Mouse (Mus musculus) midbrain, embryonic 10.5 days (tissue): ENCODE data around the gene Dhrs4. TPM values are rescaled to one million over a fixed set of nuclear protein-coding genes. Genes with fewer than 3 reads are reported as not detected.

Experiments used
- DNase-seq: peaks from one replicate; pipeline ENCODE4 v3.0.0-alpha.2; 2017; ENCODE audit warnings: low spot score
- H3K27ac ChIP-seq: fragments of 300-500 bp; sonication (generic); replicated peaks from 2 replicates; pipeline ENCODE4 v1.5.1; 2016; ENCODE audit warnings: mild to moderate bottlenecking
- H3K27me3 ChIP-seq: fragments of 300-500 bp; sonication (generic); 2 replicates; pipeline ENCODE4 v1.6.1; 2016; ENCODE audit warnings: low read depth, mild to moderate bottlenecking; ENCODE audit not compliant: poor library complexity, severe bottlenecking
- H3K36me3 ChIP-seq: fragments of 300-500 bp; sonication (generic); 2 replicates; pipeline ENCODE4 v1.6.1; 2016; ENCODE audit warnings: mild to moderate bottlenecking, moderate library complexity
- H3K4me1 ChIP-seq: fragments of 300-500 bp; sonication (generic); 2 replicates; pipeline ENCODE4 v1.6.1; 2016
- H3K4me3 ChIP-seq: fragments of 300-500 bp; sonication (generic); 2 replicates; pipeline ENCODE4 v1.5.1; 2016; ENCODE audit warnings: mild to moderate bottlenecking, moderate library complexity
- H3K9me3 ChIP-seq: fragments of 300-500 bp; sonication (generic); replicated peaks from 2 replicates; pipeline ENCODE4 v1.6.1; 2016; ENCODE audit warnings: mild to moderate bottlenecking
- WGBS: fragments of 180-500 bp; shearing (Covaris S2); methylation state at CpG from one replicate; pipeline ENCODE4 v1.1.7; 2016; 5-methylcytosine and 5-hydroxymethylcytosine counted together
- polyA plus RNA-seq: library from polyadenylated mRNA; unstranded; fragments of >200 nt; fragmentation: Nextera tagmentation; extraction: Ambion mirVana; gene quantifications from 2 replicates; pipeline ENCODE4 v1.2.1, GENCODE M21; 2016

Gene Dhrs4
- polyA plus RNA-seq, 1 experiment from 2014 or later: 64.5 TPM

DNA sequence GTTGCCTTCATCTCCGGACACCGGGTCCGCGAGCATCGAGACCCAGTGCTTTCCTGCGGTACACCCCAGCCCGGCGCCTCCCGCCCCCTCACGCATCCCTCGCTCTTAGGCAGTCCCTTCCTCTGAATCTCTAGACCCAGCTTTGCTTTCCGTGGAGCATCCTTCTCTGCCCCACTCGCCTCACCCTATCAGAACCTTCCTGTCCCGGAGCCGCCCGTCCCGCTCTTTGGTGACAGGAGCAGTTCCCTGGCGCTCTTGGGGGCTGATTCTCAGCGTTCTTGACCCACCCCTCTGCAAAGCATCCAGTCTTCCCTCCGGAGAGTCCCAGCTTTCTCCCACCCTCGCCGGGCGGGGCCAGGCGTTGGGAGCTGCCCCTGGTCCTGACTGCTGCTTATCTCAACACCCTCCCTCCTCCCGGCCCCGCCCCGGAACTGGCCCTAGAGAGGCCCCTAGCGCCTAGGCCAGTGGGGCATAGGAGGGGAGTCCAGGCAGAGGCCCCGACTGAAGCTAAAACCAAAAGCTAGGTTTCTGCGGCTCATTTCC lies 12.8 kb downstream of the Dhrs4 start:
- WGBS: under 1% methylated on average over 30 of the region's 30 CpGs
- Histone ChIP-seq H3K9me3 (no peaks in the 10 kb centered on the region), H3K4me3 (peak overlapping the region; percentile 89), H3K36me3 (peaks cover 40% of the 10 kb centered on the region), H3K4me1 (peaks cover 24% of the 10 kb centered on the region), H3K27me3 (no peaks in the 10 kb centered on the region; the same call in 1 of the 2 replicates), H3K27ac (peak overlapping the region; percentile 92)
- DNase-seq: peak; percentile 83

DNA sequence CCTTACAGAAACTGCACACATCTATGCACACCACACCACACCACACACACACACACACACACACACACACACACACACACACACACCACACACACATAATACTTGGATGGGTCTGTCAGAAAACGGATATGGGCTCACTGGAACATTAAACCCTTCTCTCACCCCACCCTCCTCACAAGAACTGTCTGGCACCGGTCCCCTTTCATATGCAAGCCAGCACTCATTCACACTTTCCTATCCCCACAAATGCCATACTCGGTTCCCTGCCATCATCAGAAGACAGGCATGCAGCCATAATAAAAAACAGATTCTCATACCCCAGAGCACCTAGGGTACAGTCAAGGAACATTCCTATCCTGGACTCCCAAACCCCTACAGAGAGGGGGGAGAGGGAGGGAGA lies 13.5 kb downstream of the Dhrs4 start:
- peak overlapping the region; percentile 89 for H3K4me3 ChIP-seq
- no peak for DNase-seq
- H3K9me3 ChIP-seq: no peaks in the 10 kb centered on the region
- WGBS: 55% methylated on average over 3 of the region's 3 CpGs
- H3K4me1 ChIP-seq: peaks cover 24% of the 10 kb centered on the region
- H3K36me3 ChIP-seq: peaks cover 44% of the 10 kb centered on the region
- peak overlapping the region; percentile 92 for H3K27ac ChIP-seq
- H3K27me3 ChIP-seq: peaks cover 4% of the 10 kb centered on the region; the same call in 1 of the 2 replicates

DNA sequence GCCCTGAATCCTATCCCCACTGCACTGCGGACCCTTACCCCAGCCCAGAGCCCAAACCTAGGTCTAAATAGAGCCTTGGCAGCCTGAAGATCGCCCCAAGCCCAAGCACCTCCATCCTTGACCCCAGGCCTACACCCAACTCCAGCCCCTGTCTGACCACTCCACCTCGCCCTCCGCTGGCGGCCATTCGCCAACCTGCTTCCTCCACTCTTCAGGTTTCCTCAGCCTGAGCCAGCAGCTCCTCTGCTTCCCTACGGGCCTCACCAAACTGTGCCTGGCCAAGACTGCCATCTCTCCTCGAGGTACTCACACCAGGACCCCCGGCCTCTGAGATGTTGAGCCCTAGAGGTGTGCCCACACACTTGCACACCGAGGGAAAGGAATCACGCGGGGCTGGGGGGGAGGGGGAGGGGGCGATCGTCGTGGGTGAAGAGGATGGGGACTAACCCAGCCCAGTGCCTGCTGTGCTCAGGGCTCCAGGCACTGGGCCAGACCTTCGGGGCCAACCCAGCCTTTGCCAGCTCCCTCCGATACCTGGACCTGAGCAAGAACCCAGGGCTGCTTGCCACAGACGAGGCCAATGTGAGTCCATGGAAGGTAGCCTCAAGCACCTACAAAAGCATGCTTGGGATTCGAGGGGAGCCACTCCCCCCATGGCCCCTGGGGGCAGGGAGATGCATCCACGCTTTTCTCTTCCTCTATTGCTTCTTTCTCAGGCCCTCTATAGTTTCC lies 17.1 kb downstream of the Dhrs4 start:
- peaks cover 69% of the 10 kb centered on the region for H3K36me3 ChIP-seq
- 0 out of 2 replicates have a peak, but pooled peaks cover 4% of the 10 kb centered on the region for H3K27me3 ChIP-seq
- H3K27ac ChIP-seq: no peak overlapping the region
- no peaks in the 10 kb centered on the region for H3K9me3 ChIP-seq
- 77% methylated on average over 20 of the region's 20 CpGs for WGBS
- no peak for DNase-seq
- no peak overlapping the region for H3K4me3 ChIP-seq
- peaks cover 18% of the 10 kb centered on the region for H3K4me1 ChIP-seq

DNA sequence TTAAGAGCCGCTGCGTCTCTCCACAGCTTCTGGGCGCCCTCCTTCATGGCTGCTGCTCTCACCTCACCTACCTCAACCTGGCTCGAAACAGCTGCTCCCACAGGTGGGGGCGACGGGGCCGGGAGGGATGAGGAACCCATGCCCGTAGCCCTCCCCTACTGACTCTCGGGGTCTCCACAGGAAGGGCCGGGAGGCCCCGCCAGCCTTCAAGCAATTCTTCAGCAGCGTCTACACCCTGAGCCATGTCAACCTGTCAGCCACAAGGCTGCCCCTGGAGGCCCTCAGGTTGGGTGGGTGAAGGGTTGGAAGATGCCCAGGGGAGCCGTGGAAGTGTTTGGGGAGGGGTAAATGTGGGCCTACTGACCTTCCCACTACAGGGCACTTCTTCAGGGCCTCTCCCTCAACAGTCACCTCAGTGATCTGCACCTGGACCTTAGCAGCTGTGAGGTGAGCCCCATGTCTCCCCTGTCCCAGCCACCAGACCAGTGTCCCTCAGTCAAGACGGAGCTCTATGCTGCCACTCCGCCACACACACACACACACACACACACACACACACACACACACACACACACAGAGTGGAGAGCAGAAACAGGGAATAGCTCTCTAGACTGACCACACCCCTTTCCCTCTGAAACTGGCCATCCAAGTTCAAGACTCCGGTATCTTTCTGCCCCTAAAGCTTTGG lies 18.3 kb downstream of the Dhrs4 start:
- WGBS: 74% methylated on average over 16 of the region's 16 CpGs
- peaks cover 9% of the 10 kb centered on the region for H3K4me1 ChIP-seq
- H3K27ac ChIP-seq: no peak overlapping the region
- no peak for DNase-seq
- peaks cover 80% of the 10 kb centered on the region for H3K36me3 ChIP-seq
- 0 out of 2 replicates have a peak, but pooled peaks cover 4% of the 10 kb centered on the region for H3K27me3 ChIP-seq
- H3K4me3 ChIP-seq: no peak overlapping the region
- no peaks in the 10 kb centered on the region for H3K9me3 ChIP-seq

DNA sequence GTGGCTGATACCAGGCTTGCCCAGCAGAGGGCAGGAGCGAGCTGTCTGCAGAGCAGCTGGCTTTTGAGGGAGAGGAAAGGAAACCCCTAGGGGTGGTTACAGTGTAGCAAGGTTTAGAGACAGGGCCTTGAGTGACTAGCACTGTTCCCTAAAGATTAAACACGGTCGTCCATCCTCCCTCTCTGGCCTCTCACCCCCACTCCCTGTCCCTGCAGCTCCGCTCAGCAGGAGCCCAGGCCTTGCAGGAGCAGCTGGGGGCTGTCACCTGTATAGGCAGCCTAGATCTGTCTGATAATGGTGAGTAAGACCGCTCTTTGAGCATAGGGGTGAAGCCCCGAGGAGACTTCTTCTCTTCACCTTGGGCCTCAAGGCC lies 18.9 kb downstream of the Dhrs4 start:
- Histone ChIP-seq H3K27me3 (0 out of 2 replicates have a peak, but pooled peaks cover 4% of the 10 kb centered on the region), H3K4me1 (peaks cover 4% of the 10 kb centered on the region), H3K27ac (no peak overlapping the region), H3K36me3 (peaks cover 85% of the 10 kb centered on the region), H3K9me3 (no peaks in the 10 kb centered on the region), H3K4me3 (no peak overlapping the region)
- peak; percentile 85 for DNase-seq
- 35% methylated on average over 6 of the region's 6 CpGs for WGBS

DNA sequence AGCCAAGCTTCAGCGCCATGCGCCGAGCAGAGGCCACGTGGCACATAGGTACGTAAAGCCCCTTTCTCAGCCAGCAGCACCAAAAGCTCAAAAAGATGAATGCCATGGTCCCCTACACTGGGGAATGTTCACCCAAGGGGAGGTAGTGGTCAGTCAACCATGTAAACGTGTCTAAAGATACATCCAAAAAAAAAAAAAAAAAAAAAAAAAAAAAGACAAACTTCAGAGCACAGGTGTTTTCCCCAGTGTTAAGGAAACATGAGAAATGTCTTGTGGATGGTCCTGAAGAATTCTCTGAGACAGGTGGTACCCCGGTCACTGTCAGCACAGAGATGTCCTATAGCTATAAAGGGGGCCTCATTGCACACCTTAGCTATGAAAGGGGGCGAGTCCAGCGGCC lies 27.1 kb downstream of the Dhrs4 start:
- no peak overlapping the region for H3K27ac ChIP-seq
- peaks cover 31% of the 10 kb centered on the region for H3K36me3 ChIP-seq
- H3K4me3 ChIP-seq: no peak overlapping the region
- no peaks in the 10 kb centered on the region for H3K9me3 ChIP-seq
- no peaks in the 10 kb centered on the region for H3K27me3 ChIP-seq
- WGBS: 86% methylated on average over 9 of the region's 9 CpGs
- peaks cover 8% of the 10 kb centered on the region for H3K4me1 ChIP-seq
- DNase-seq: no peak

DNA sequence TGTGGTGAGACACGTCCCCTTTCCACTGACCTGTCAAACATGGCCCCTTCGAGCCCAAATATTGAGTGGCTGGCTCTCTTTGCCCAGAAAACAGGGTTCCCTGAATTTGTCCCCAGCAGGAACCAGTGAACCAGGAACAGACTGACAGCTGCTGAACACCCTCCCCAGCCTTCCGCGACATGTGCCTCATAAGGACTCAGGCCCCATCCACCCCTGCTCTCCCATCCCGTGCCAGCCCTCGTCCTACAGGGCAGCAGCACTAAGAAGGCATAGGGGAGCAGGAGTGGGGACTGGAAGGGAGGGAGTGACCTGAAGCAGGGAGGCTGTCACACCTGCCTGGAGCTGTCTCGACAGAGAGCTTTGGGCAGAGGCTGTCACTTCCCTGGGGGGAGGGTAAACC lies 29.2 kb downstream of the Dhrs4 start:
- Histone ChIP-seq H3K4me1 (peaks cover 14% of the 10 kb centered on the region), H3K9me3 (no peaks in the 10 kb centered on the region), H3K36me3 (peaks cover 11% of the 10 kb centered on the region; the same call in 1 of the 2 replicates), H3K27me3 (0 out of 2 replicates have a peak, but pooled peaks cover 12% of the 10 kb centered on the region), H3K27ac (no peak overlapping the region), H3K4me3 (no peak overlapping the region)
- DNase-seq: no peak
- WGBS: 60% methylated on average over 7 of the region's 7 CpGs

DNA sequence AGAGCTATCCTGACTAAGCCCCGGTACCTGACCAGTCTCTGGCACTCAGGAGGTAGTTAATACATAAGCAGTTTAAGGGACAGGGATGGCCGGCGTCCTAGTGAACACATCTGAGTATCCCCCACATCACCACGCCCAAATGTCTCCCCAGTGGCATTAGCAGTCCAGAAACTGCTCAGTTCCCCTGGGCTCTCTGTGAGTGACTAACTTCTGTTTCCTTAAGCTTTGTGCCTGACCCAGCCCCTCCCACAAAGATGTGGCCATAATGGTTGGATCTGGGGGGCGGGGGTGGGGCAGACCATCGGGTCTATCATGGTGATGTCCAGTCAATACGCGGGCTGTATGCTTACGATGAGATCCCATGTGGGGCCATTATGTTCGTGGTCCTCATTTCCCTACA lies 31.0 kb downstream of the Dhrs4 start:
- peaks cover 3% of the 10 kb centered on the region; the same call in 1 of the 2 replicates for H3K36me3 ChIP-seq
- peaks cover 14% of the 10 kb centered on the region for H3K4me1 ChIP-seq
- no peak overlapping the region for H3K27ac ChIP-seq
- no peaks in the 10 kb centered on the region for H3K9me3 ChIP-seq
- H3K27me3 ChIP-seq: 0 out of 2 replicates have a peak, but pooled peaks cover 12% of the 10 kb centered on the region
- no peak for DNase-seq
- 82% methylated on average over 10 of the region's 10 CpGs for WGBS
- H3K4me3 ChIP-seq: no peak overlapping the region

DNA sequence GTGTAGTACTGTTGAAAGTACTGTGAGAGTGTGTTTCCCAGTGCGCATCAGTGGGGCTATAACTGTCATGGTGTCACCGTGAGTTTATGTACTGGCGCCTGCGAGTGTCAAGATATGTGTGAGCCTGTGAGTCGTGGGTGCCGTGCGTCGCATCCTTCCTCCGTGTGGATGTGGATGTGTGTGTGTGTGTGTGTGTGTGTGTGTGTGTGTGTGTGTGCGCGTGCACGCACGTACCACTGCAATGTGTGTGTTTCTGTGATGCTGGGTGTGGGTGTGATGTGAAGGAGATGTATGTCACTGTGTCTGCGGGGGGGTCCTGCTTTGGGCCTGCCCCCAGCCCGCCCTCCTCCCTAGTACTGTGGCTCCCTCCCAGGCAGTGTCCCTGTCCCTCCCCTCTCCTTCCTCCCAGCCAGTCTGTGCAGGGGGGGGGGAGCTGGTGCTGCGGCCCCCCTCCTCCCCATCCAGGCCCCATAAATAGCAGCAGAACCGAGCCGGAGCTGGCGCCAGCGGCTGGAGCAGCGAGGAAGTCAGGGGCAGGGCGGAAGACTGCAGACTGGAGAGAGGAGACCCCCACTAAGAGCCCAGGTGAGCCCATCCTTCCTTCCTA lies 31.7 kb downstream of the Dhrs4 start, which contains the start of gene Cpne6:
Cpne6 (plus strand) TSS at position 321 of the 607 bp plus-strand sequence.
- Histone ChIP-seq H3K4me3 (no peak within 1 kb of the TSS), H3K9me3 (no peaks in the 10 kb centered on the region), H3K36me3 (peaks cover 3% of the 10 kb centered on the region; the same call in 1 of the 2 replicates), H3K27ac (peak within 1 kb of the TSS; percentile 38; the same call in 1 of the 2 replicates), H3K27me3 (0 out of 2 replicates have a peak, but pooled peaks cover 12% of the 10 kb centered on the region), H3K4me1 (peaks cover 14% of the 10 kb centered on the region)
- no peak for DNase-seq
- 85% methylated on average over 18 of the region's 22 CpGs for WGBS

DNA sequence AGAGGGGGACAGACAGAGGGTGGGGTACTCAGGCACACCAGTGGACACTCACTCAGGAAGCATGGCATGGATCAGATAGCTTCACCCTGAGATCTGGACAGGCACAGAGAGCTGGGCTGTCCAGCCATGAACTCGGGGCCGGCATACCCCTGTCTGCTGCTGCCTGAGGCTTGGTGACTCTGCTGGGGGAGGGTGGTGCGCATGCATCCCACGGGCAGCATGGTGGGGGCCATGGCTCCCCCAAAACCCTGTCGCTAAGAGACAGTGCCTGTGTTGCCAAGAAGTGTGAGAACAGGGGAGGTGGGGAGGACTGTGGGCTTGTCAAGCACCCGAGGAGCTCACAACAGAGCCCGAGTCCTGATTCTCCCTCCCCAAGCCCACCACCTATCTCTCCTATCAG lies 32.5 kb downstream of the Dhrs4 start:
- H3K27me3 ChIP-seq: 0 out of 2 replicates have a peak, but pooled peaks cover 13% of the 10 kb centered on the region
- no peak overlapping the region for H3K27ac ChIP-seq
- H3K36me3 ChIP-seq: peaks cover 3% of the 10 kb centered on the region; the same call in 1 of the 2 replicates
- peaks cover 14% of the 10 kb centered on the region for H3K4me1 ChIP-seq
- H3K9me3 ChIP-seq: no peaks in the 10 kb centered on the region
- H3K4me3 ChIP-seq: no peak overlapping the region
- no peak for DNase-seq
- 70% methylated on average over 7 of the region's 7 CpGs for WGBS

DNA sequence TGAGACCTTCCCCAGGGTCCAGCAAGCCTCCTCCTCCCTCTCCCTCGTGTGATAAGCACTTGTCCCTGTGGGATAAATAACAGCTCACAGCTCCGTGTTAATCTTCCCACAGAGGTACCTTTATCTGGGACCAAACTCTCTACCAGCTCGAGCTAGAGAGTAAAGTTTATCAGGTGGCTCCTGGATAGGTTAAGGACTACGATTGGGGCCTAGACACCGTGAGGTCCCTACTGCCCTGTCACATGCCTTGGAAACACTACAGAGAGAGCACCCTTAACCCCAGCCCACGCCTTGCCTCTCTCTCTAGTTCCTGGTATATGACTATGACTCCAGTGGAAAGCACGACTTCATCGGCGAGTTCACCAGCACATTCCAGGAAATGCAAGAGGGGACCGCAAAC lies 35.4 kb downstream of the Dhrs4 start:
- Histone ChIP-seq H3K27ac (no peak overlapping the region), H3K27me3 (peaks cover 34% of the 10 kb centered on the region), H3K4me3 (no peak overlapping the region), H3K9me3 (no peaks in the 10 kb centered on the region), H3K36me3 (no peaks in the 10 kb centered on the region), H3K4me1 (peaks cover 31% of the 10 kb centered on the region)
- no peak for DNase-seq
- 76% methylated on average over 10 of the region's 10 CpGs for WGBS

DNA sequence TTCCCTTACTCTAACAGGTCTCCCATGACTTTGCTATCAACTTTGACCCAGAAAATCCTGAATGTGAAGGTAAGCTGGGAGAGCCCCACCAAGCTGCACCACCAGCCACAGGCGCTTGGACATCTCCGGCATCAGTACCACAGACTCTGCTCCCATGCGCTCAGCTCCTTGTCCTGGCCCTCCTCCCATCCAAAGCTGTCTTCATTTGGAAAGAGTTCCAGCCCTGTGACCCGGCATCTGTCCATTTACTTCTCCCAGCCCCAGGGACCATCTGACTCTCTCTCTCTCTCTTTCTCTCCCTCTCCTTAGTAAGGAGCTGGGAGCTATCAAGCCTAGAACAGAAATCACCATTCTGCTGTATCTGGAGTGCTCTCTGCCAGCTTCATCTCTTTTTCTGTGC lies 37.3 kb downstream of the Dhrs4 start:
- 89% methylated on average over 4 of the region's 4 CpGs for WGBS
- peaks cover 52% of the 10 kb centered on the region for H3K27me3 ChIP-seq
- no peak overlapping the region for H3K4me3 ChIP-seq
- H3K27ac ChIP-seq: no peak overlapping the region
- no peak for DNase-seq
- H3K36me3 ChIP-seq: no peaks in the 10 kb centered on the region
- peaks cover 37% of the 10 kb centered on the region for H3K4me1 ChIP-seq
- no peaks in the 10 kb centered on the region for H3K9me3 ChIP-seq
